Mouse (Mus musculus) heart, adult 8-10 months (tissue): ENCODE data around the gene Trim44. TPM values are rescaled to one million over a fixed set of nuclear protein-coding genes. Genes with fewer than 3 reads are reported as not detected.
A peak's percentile ranks its signal among the peaks of the same experiment; 100 is the strongest.

Experiments used
- DNase-seq: peaks from one replicate; pipeline ENCODE4 v3.0.0; 2022; ENCODE audit warnings: low spot score
- total RNA-seq, 4 experiments: library from RNA; stranded (reverse); gene quantifications; 2 replicates each; pipeline ENCODE4 v1.2.4; 2022

Trim44 gene
- total RNA-seq, 4 experiments from 2014 or later, result 25.6 to 29.4 (median 27.3) TPM

DNA sequence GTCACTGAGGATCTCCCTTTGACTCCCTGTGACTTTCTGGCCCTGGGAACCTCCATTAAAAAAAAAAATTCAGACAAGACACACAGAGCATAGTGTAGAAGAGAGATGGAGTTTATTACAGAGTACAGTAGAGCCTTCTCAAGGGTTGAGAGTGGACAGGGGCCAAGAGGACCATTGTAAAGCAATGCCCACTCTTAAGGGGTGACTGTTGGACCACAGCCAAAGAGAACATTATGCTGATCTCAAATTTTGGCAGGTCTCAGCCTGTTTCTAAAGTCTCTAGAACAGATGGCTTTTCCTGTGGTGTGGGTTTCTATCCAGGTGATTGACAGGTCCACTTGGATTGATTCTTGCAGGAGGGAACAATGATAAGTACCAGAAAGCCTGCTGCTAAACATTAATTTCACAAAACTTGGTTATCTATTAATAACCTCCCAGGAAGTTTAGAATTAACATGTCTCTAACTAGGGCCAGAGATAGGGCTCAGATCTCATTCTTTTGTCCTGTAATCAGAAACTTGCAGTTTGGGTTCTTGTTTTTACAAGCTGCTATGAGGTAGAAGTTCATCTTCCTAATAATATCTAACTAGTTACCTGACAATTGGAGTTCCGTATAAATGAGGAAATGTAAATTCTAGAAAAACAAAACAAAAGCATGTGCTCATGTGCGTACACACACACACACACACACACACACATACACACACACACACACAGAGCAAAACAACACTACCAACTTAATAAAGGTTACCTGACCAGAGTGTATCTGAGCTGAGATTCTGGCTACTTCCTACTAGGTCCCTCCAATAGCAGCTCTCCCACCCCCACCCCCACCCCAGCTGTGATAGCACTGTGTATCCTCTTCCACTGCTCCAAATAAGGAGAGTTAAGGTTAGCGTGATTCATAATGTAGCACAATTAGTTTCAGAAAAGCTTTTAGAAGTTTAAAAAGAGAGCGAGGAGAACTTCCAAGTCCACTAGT lies 1.0 kb downstream of the Trim44 start:
- no peak for DNase-seq

DNA sequence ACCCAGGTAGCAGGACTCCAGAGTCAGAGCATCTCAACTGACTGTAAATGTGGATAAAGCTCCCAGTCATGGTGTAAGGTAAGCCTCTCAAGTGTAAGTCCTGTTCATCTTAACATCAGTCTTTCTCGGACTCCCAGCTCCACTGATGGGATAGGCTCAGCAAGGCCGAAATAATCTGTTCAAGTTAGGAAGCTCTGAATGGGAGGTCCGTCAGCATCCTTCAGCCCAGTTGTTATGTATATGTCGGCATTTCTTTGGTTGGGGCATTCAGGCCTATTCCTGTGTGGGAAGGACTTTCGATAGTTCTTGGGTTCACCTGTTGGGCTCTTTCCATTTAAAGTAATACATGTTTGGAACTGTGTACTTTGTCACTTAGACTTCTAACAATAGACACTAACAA lies 3.6 kb downstream of the Trim44 start:
- no peak for DNase-seq

DNA sequence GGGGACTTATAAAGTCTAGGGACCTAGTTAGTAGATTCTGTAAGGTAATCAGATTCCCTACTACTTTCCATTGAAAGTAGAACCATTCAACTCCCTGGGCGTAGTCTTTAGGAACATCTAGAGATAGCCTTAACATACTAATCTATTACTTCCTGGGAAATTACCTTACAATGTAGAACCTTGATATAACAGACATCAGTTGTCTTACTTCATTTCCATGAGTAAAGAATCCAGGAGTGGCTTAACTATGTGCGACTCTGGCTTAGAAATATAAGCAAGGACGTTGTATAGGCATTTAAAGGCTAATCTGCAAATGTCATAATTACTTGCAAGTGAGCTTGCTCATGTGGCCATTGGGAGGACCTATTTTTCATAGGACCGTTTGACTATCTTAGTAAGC lies 4.3 kb downstream of the Trim44 start:
- DNase-seq, result no peak

- no peak for DNase-seq
These were observed 6.3 kb downstream of the Trim44 start for GRCm38 (mm10) chr2:102401352-102401692.

- peak; percentile 85 for DNase-seq
These were observed 6.8 kb downstream of the Trim44 start for GRCm38 (mm10) chr2:102400605-102401351.

DNA sequence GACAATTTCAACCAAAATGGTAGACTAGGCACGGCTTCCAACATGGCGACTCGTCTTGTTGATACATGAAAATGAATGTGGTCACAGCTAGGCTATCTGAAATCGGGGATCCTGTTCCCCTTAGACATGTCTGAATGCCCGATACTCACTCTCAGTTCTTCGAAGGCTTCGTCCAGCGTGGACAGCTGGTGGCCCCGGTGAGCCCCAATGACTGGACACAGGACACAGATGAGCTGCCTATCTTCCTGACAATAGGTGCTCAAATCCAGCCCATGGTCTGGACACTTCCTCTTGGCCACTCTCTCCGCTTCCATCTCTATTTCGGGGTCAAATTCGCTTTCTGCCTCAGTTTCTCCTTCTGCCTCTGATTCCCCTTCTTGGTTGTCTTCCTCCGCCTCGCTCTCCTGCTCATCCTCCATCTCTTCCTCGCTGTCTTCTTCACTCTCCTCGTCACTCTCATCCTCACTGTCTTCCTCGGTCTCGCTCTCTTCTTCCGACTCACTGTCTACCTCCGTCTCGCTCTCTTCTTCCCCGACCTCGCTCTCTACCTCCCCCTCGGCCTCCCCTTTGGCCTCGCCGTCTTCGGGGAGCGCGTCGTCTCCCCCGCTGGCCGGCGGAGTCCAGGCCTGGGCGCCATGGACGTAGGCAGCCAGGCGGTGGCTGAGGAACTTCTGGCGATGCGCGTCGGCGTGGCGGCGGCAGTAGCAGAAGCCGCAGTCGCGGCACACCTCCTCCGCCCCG lies 7.6 kb downstream of the Trim44 start:
- no peak for DNase-seq

GRCm38 (mm10) chr2:102396493-102396892 lies 11.1 kb downstream of the Trim44 start:
- no peak for DNase-seq

GRCm38 (mm10) chr2:102393457-102393856 lies 14.2 kb downstream of the Trim44 start:
- no peak for DNase-seq

- DNase-seq, result no peak
These were observed 22.2 kb downstream of the Trim44 start for GRCm38 (mm10) chr2:102385328-102385902.

- no peak for DNase-seq
These were observed 23.1 kb downstream of the Trim44 start for GRCm38 (mm10) chr2:102384496-102384895.

DNA sequence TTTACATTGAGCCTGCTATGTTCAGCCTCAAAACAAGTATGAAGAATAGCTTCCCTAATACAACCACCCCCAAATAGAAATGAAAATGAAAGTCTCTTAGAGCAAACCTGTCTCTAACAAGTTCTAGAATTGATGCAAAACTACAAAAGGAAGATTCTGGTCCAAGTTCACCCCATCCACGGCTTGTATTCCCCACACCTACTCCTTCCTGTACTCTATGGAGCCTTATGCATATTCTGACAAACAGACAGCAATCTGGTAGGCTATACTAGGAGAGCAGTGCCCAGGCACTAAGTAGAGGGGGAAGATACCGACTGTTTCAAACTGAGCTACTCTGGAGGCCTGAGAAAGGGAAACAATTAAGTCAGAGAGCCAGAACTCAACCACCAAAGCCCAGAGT lies 23.6 kb downstream of the Trim44 start:
- no peak for DNase-seq

DNA sequence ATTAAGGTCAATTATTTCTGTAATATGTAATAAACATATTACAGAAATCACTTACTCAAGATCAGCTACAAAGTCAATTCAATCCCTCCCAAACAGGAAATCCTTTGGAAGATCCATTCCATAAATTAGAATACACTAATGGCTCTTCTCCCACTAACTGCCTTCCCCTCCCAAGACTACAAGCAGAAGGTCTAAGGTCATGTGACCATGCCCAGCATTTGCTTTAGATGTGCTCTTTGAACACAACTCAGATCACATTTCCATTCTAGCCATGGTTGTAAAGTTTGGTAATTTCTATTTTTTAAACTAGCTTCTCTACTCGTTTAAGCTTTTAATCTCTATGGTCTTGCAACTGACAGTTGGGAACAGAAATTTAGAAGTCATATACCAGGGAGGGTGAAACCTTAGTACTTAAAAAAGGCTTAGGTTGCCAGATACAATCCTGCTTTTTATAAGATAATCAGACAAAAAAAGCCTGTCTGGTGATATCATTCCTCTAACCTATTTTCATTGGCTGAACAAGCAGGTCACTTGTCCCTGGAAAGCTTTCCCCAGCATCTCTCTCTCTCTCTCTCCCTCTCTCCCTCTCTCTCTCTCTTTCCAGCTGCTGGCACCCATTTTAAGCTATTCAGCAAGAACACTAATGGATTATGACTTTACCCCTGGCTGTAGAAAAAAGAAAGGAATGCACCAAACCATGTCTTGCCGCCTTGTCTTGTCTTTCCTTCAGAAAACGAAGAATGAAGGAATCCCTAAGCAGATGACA lies 24.4 kb downstream of the Trim44 start:
- DNase-seq, result no peak

GRCm38 (mm10) chr2:102382519-102382918 lies 25.1 kb downstream of the Trim44 start:
- DNase-seq, result no peak

- DNase-seq, result no peak
These were observed 27.0 kb downstream of the Trim44 start for GRCm38 (mm10) chr2:102380581-102380980.

DNA sequence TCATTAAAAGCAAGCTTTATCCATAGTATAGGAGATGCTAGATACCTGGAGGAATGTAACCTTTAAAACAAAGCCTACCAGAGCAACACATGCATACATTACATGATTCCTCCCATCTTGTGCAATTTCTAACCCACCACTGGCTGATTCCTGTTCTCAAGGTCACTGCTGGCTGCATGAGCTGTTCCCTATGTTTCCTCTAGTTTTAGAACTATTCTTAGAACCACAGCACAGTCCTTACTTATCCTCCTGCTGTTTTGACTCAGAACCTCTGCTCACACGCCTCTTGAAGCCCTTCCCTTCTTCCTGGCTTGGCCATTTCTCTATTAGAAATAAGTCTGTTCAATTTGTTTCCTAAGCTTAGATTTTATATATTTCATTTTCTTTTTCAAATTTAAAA lies 28.7 kb downstream of the Trim44 start:
- no peak for DNase-seq

- DNase-seq, result no peak
These were observed 29.2 kb downstream of the Trim44 start for GRCm38 (mm10) chr2:102378381-102378780.

DNA sequence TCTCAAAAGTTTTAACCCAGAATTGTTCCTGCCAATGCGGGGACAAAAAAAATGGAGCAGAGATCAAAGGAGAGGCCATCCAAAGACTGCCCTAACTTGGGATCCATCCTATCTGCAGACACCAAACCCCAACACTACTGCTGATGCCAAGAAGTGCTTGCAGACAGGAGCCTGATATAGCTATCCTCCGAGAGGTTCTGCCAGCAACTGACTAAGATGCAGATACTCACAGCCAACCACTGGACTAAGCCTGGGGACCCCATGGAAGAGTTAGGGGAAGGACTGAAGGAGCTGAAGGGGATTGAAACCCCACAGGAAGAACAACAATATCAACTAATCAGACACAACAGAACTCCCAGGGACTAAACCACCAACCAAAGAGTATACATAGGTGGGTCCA lies 30.3 kb downstream of the Trim44 start:
- DNase-seq, result no peak

DNA sequence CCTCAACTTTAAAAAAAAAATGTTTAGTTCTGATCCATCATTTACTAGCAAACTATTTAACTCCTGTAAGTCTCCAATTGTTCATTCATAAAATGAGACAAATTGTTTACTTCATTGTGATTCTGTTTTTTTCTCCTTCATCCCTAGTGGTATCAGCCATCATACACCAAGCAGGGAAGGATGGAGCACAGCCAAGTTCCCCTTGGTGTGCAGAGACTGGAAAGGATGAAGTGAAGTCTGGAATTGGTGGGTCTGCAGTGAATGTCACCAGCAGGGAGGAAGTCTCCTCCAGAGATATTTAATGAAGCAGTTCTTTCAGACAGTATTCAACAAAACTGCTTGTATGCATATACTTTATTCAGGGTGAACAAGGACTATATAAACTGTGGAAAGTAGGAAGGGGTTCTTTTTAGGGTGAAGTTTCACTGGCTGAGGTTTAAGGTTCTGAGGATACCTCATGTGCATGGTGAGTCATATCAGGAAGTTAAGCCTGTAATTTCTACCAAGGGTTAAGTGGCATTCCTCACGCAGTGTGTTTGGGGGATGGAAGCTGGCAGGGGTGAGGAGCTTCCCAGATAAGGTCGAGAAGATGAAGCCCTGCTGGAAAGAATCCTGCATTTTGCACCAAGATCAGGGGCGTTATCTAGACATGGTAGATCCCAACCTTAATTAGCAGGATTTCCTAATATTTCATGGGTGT lies 34.1 kb downstream of the Trim44 start:
- DNase-seq, result no peak

DNA sequence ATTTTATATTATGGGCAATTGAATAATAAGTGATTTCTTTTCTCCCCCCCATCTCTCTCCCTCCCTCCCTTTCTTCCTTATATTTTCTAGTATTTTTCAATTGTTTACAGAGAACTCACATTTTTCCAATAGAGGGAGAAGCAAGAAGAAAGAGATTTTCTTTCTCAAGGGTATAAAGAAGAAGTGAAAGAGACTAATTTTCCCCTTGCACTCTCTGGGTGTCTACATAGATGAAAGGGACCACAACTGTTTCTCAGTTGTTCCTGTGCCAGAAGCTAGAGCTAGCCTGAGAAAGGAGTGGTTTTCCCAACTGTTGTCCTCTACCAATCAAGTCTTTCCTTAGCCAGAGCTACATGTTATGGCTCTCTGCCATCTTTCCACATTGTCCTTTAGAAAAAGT lies 34.9 kb downstream of the Trim44 start:
- DNase-seq, result no peak

DNA sequence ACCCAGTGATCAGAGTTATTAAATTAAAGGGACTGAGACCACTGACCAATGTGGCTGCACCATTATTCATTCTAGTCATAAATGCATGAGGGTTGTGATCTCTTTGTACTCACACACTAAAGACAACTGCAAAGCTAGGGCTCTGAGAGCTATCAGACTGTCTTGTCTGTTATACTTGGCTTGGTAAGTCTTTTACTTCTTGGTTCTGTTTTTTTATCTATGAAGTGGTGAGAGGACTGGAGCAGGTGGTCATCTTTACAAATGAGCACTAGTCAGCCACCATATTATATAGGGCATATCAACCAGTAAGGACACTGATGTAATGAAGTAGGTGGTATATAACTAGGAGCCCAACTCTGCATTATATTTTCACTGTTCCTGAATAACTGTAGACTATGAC lies 36.3 kb downstream of the Trim44 start:
- DNase-seq, result no peak
